Mouse (Mus musculus): Measurements from ENCODE around the gene Tmem51. TPM values are rescaled to one million over a fixed set of nuclear protein-coding genes. Genes with fewer than 3 reads are reported as not detected.
A peak's percentile ranks its signal among the peaks of the same experiment; 100 is the strongest.

Tmem51 gene
- 6.7 and 9.5 TPM in 2 replicates for polyA plus RNA-seq (2012; rRNA removed)

DNA sequence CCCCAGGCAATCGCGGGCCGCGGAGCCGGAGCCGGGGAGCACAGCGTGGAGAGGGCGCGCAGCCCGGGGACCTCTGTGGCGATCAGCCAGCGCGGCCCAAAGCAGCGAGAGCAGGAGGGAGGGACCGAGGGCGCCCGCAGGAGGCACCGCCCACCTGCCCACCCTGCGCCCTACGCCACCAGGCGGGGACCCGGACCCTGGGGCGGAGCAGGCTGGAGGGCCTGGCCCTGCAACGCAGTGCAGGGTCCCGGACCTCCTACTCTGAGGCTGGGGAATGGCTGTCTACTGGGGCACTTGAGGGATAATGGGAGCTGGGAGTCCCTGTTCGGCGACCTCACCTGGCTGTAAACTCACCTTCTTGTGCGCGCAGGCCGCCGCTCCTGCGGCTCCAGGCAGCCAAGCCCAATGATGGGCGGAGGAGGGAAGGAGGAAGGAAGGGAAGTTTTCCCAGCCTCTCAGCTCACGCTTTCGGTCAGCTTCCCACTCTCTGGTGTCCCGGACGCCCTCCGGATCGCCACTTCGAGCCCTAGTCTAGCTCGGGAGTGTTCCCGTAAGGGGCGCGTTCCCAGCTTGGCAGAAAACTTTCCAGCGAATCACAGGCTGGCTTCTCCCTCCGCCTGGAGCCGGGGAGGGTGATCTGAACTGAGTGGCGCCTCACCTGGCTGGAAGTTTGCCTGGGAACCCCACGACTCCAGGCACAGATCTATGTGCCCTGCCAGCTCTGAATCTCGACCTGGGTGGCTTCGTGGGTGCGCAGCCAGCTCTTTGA is at the start of gene Tmem51:
Gene Tmem51 (minus strand): TSS at position 174 of the 769 bp plus-strand sequence.
- DNase-seq (ENCODE audit: extremely low spot score in 1 of 2, low spot score in 1 of 2): no peak

DNA sequence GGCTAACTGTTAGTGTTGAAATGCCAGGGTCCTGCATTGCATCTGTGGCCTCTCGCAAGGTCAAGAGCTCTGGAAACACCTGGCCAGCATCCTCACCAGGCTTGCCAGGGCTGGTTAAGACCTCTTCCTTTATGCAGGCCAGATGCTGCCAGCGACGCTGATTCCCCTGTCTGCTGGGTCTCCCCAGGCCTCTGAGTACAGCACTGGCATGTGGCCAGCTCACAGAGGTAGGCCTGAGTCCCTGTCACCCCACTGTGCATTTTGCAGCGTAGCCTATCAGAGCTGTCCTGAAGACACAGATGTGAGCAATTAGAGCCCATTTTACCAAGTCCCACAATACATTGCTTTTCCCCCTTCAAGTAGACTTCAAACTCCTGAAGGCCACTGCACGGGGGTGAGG is 46.1 kb upstream of the Tmem51 start:
- DNase-seq (ENCODE audit: extremely low spot score in 1 of 2, low spot score in 1 of 2): no peak

DNA sequence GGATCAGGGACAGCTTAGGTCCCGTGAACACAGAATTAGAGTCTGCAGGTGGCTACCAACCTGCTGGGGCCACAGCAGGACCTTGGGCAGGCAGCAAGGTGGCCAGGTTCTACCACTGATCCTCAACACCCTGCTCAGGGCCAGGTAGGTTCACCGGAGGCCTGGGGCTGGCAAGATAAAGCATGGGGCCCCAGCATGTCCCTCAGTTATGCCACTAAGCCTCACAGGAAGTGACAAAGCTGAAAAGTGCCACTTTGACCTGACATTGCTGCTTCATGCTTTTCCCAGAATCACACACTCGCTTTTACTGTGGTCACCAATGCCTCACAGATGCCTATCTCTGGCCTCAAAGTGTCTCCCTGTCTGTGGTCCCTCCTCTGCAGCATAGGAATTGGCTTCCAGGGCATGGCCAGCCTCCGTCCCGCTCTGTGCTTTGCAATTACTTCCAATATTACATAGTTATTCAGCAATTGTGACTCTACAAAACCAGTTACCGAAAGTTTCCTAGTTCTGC is 43.2 kb upstream of the Tmem51 start:
- no peak for DNase-seq (ENCODE audit: extremely low spot score in 1 of 2, low spot score in 1 of 2)

DNA sequence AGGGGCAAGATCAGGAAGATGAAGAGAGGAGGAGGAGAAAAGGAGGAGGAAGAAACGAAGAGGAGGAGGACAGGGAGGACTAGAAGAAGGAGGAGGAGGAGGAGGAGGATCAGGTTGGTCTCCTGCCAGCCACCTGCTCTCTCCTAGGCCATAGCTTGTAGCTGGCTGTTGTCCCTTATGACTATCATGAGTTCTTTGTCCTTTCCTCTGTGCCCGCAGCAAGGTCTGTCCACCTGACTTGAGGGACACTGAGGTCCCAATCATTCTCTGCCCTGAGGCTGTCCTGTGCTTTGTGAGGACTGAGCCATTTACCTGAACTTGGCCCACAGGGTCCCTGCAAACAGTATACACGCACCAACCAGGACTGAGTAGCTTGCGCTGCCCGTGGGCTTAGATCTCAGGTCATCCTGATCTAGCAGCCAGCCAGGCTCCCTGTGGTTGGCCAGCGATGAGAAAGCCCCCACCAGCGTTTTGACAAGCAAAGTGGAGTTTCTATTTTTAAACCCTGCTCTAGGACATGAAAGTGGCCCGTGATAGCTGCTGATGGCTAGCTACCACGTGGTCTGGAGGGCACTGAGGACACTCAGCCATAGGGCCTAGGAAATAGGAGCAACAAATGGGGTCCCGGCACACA is 42.7 kb upstream of the Tmem51 start:
- DNase-seq (ENCODE audit: extremely low spot score in 1 of 2, low spot score in 1 of 2): no peak

DNA sequence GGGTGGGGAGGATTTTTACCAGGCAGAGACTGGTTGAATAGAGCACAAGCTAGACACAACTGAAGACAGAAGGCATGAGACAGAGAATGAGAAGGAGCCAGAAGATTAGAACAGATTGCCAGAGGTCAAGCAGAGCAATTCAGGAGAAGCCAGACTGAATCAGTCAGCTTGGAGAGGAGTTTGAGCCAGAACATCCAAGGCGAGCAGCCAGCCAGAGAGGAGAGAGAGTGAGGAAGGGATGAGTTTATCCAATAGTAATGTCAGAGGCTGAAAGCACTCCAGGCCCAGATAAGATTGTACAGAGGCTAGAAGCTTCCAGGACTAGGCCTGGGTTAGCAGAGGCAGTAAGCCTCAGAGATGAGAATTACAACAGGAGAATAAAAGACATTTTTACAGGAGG is 37.1 kb upstream of the Tmem51 start:
- DNase-seq (ENCODE audit: extremely low spot score in 1 of 2, low spot score in 1 of 2): no peak

DNA sequence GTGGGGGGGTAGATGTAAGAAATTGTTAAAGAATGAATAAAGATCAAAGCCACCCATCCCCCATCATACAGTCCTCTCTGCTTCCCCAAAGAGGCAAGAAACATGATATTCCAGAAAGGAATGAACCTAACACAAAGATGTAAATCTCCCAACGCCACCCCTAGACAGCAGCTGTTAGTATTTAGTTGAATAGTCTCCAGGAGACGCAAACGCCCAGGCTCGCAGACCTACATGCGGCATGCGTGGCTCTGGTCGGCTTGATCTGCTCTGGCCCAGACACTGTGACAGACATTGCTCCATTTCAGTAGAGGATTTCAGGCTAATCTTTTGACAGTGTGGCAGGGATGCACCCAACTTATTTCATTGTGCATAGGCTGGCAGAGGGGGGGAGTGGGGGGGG is 34.4 kb upstream of the Tmem51 start:
- DNase-seq (ENCODE audit: extremely low spot score in 1 of 2, low spot score in 1 of 2): peak in 1 of 2 experiments; percentile 9

DNA sequence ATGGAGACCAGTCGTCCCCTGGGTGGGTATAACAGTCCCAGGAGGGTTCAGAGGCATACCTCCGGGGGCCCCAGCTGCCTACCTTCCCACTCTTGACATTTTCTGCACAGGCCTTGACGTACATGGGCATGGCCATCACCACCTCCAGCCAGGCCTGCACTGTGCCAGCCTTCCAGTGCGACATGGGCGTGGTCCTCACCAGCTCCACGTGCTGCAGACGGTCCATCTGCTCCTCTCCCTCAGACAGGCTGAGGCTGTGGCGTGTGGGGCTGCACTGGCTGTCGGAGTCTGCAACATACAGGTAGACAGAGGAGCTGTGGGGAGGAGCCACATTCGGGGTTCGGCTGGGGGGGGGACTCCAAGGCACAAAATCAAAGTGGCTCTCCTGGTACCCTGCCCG is 33.9 kb upstream of the Tmem51 start:
- no peak for DNase-seq (ENCODE audit: extremely low spot score in 1 of 2, low spot score in 1 of 2)

DNA sequence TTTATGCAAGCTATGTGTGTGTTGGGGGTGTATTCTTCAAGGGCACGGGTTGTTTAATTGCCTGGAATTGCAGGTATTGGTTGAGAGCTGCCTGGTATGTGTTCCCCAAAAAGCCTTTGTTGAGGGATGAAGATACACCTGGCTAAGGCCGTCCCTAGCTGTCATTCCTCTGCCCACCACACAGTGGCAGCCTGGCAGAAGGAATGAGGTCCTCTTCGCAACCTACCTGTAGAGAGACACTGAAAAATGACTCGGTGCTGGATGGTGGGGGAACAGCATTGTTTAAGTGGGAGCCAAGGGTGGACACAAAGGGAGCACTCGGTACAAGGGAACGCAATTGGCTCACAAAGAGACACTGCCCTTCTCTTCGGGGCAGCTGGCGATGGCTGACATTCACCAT is 29.2 kb upstream of the Tmem51 start:
- DNase-seq (ENCODE audit: extremely low spot score in 1 of 2, low spot score in 1 of 2): peak; percentile 19 to 55

DNA sequence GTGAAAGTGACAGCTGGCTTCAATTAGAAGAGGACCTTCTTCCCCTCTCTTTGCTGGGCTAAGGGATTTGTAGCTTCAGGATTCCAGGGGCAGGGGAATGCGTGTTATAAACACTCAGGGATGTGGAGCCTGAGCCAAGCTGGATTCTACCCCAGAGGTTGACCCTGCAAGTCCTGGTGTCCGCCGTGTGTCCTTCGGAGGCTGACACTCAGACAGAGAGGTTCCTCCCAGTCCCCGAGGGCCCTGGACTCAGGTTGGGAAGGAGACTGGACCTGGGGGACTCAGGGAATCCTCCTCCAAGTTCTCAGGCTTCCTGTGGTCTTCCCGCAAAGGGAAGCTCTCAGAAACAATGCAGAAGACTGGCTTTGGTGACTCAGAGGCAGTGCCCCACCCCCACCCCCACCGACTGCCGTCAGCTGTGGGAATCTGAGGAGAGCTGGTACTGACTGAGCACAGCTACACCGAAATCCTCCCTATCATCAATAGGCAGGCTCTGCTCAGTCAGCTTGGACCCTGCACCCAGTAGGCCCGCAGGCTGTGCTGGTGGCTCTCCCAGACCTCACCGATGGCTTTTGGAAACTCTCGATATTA is 19.1 kb upstream of the Tmem51 start:
- DNase-seq (ENCODE audit: extremely low spot score in 1 of 2, low spot score in 1 of 2): peak in 1 of 2 experiments; percentile 23

DNA sequence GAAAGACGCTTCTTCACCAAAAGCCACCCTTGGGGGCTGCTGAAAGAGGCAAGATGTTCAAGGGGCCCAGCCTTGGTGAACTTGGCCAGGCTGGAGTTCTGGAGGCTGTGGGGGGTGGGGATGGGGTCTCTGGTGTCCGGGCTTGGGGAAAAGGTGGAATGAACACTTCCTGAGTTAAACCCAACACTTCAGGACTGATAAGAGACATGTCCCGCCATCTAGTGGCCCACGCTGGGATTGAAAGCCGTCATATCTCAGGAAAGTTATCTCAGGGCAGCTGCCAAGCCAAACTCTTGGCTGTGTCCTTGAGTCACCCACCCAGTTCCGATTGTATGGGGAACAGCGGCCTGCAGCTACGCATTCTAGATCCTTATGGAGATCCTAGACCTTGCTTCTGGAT is 14.2 kb upstream of the Tmem51 start:
- peak; percentile 60 to 90 for DNase-seq (ENCODE audit: extremely low spot score in 1 of 2, low spot score in 1 of 2)

DNA sequence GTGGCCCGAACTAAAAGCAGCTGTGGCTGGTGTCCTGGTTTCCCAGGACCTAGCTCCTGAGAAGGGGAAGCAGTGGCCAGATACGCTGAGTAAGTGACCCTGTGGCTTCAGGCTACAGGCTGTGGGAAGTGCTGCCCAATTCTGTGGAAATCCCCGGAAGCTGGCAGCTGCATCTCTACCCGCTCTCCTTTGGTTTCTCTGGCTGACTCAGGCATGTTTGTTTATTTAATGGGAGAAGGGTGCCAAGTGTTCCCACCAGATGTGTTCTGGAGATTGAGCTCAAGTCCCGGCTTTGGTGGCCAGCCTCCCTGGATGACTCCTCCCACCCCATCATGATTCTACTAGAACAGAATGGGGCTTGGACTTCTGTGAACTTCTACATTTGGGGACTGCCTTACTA is 13.8 kb upstream of the Tmem51 start:
- DNase-seq (ENCODE audit: extremely low spot score in 1 of 2, low spot score in 1 of 2): peak in 1 of 2 experiments; percentile 27

DNA sequence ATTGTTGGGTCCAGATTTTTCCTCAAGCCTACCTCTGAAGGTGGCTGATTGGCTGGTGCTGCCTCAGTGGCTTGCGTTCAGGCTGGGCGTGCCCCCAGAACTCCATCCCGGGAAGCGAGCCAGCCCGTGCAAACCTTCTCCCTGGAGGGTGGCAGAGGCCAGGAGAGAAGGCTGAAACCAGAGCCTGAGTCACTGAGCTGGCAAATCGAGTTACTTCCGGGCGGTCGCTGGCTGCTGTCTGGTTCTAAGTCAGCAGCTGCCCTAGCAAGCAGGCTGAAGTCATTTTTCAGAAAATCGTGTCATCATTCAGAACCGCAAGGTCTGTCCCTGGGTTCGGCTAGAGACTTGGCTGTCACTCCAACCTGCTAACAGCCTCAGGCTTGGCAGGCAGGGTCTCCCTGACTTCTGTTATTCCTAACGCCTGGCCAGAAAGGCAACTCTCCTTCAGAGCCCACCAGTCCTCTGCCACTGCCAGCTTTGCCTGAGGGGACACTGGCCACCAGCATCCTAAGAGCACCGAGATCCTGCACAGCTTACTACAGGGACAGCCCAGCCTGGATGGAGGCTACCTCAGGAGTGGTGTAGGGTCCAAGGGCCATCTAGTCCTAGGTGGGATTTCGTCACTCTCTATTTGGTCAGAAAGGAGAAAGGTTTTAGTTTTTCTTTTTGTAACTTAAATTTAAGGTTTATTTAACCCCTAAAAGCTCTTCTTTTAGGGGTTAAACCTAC is 11.6 kb upstream of the Tmem51 start:
- peak in 1 of 2 experiments; percentile 33 for DNase-seq (ENCODE audit: extremely low spot score in 1 of 2, low spot score in 1 of 2)

DNA sequence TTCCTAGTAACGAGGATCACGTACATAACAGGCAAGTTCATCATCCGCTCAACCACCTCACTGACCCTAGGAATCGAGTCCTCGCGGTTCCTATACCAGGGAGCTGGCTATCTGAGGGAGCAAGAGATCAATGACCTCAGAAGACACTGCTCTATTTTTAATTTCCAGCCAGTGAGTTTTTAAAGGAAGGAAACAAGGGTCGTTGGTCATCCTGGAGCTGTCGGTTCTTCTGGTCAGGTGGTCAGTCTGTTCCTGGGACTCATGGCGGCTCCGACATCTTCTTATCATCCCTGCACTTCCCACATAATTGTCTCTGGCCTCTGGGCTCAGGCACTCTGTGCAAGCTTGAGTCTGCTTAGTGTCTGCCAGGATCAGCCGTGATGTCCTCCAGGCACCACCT is 10.3 kb upstream of the Tmem51 start:
- no peak for DNase-seq (ENCODE audit: extremely low spot score in 1 of 2, low spot score in 1 of 2)

DNA sequence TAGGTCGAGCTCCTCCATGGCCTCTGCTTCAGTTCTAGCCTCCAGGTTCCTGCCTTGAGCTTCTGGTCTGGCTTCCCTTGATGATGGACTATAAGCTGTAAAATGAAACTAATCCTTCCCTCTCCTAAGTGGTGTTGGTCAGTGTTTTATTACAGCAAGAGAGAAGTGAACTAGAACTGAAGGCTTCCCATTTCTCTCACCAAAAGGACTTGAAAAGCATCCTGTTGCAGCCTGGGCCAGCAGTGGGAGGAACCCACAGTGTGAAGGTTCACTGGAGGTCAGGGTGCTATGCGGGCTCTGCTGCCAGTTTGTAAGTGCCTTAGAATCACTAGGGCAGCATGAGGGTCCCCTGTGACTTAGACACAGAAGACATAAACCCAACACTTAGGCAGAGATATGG is 7.0 kb upstream of the Tmem51 start:
- no peak for DNase-seq (ENCODE audit: extremely low spot score in 1 of 2, low spot score in 1 of 2)

DNA sequence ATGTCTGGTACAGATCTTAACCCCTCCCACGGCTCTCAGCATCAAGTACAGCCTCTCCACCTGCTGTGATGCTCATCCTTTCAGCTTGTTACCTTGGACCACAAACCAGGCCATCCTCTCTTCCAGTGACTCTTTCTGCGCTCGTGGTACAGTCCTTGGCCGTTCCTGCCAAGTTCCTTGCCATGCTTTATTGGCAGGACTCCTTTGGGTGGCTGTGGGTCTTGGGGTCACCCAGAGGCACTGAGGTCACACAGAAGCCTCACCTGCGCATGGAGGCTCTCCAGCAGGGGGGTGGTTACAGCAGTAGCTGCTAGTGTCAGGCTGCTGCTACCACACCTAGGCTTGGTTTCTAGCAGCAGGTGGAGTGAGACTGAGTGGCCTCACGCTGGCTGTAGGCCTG is 5.9 kb upstream of the Tmem51 start:
- no peak for DNase-seq (ENCODE audit: extremely low spot score in 1 of 2, low spot score in 1 of 2)

DNA sequence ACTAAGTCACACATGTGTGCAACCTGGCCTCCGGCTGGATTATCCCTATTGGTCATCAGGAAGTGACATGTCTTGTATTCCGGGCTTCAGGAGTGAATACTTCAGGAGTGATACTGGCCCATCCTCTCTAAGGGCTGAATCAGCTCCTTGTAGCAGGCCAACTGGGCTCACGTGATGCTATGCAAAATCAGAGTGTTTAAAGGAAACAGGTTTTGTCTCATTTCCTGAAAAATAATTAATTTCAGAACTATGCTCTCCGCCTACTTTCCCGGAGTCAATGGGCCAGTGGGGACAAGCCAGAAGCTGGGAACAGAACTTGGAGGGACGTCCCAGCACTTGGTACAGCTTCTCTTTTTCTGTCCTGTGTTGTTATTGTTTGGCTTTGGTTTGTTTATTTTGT is 4.7 kb upstream of the Tmem51 start:
- DNase-seq (ENCODE audit: extremely low spot score in 1 of 2, low spot score in 1 of 2): no peak

DNA sequence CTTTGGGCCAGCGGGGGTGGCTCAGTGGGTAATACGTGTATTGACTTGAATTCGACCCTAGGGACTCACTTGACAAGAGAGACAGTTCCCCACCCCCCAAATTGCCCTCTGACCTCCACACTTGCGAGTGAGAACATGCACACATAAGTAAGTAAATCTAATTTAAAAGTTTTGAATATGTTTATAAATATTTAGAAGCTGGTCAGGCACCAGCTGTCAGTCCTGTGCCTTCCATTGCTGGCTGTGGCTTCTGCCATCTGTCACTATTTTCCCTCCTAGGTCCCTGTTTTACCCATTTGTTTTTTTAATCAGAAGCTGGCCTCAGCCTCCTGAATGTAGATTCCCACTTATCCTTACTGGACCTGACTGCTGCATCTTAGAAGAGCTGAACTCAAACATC is 4.3 kb upstream of the Tmem51 start:
- no peak for DNase-seq (ENCODE audit: extremely low spot score in 1 of 2, low spot score in 1 of 2)

DNA sequence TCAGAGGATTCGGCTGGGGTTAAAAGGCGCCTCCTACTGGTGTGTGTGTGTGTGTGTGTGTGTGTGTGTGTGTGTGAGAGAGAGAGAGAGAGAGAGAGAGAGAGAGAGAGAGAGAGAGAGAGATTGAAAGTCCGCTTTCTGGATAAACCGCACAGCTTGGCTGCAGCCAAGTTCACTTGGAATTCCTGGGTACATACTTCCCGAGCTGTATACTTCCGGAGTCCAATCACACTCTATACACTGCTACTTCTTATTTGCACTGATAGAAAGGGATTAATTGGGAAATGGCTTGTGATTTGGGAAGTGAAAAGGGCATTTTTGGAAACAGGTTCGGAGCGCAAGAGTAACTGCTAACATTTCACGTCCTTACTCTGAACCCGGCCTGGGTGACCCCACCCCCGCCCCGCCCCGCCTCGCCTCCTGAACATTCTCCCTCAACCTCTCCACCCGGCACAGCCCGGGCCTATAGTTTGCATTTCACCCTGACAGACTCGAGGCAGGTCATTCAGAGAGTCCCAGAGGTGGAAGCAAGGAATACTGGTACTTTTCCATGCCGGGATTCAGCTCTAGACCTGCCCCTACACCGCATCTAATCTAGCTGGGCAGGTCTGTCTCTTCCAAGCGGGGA is 946 bp upstream of the Tmem51 start:
- no peak for DNase-seq (ENCODE audit: extremely low spot score in 1 of 2, low spot score in 1 of 2)

DNA sequence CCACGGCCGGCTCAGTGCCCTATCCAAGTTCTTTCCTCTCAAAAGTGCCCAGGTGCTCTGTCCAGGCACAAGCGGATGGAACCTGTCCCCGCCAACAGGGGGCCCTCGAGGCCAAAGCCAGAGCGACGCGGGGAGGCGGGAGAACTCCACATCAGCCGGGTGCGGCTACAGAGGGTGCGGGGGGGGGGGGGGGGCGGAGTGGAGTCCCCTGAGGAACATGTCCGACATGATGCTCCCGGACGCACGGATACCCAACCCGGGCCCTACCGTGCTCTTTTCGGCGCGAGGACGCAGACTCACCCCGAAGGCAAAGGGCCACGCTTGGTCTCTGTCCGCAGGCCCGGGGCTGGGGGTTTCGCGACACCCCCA is 358 bp downstream of the Tmem51 start:
- DNase-seq (ENCODE audit: extremely low spot score in 1 of 2, low spot score in 1 of 2): peak in 1 of 2 experiments; percentile 48

DNA sequence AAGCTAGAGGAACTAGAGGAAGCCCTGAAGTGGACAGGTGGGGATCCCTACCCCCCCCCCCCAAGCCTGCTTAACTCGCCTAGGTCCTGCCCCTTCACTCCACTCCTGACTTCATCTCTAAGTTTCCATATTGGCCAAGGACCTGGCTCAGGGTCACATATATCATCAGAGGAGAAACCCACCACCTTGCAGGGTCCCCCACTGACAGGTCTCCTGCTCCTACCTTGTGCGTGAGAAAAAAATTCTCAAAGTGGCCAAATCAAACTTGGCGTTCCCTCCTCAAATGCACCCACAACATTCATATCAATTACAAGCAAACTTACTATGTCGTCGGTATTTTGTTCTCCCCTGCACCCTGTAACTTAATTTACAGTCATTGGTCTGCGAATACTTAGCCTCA is 911 bp downstream of the Tmem51 start:
- DNase-seq (ENCODE audit: extremely low spot score in 1 of 2, low spot score in 1 of 2): no peak

DNA sequence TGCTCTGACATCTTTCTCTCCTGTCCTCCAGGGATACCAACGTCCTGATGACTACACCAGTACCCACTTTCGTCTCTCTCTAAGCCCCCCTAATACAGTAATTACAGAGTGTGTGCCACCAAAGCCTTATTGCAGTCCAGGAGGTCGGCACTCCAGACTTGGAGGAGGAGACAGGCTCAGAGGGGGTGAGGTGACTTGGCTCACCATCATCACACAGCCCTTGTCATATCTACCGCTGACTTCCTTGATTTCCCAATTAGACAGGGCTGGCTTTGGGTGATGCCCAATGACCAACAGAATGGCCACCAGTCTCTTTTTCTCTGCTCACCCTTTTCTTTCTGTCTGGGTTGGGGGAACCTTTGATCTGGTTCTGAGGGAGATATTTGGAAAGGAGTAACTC is 1.4 kb downstream of the Tmem51 start:
- DNase-seq (ENCODE audit: extremely low spot score in 1 of 2, low spot score in 1 of 2): no peak
